Mouse (Mus musculus) fat pad, adult 2 months (tissue): ENCODE results near the gene Gjd2.

Source experiments
- DNase-seq: peaks from one replicate; pipeline ENCODE4 v3.0.0-alpha.2; 2011; ENCODE audit warnings: low read depth, low spot score; ENCODE audit errors: extremely low read depth

The Gjd2 gene

DNA sequence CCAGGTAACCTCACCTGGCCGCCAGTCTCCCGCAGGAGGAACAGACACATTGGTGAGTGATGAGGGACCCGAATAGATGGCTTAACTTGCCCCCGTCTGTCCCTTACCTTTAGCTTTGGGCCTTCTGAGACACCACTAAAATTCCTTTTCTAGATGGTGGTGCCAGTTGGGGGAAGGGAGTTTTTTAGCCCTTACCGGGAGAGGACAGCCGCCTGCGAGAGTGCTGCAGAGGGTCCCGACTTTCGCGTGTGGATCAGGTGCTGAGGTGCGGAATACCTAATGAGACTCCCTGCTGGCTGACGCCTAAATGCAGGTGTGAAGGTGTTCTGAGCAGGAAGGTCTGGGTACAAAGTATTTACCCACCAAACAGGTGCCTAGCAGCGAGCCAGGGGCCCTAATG lies 427 bp upstream of the Gjd2 start:
- no peak for DNase-seq

DNA sequence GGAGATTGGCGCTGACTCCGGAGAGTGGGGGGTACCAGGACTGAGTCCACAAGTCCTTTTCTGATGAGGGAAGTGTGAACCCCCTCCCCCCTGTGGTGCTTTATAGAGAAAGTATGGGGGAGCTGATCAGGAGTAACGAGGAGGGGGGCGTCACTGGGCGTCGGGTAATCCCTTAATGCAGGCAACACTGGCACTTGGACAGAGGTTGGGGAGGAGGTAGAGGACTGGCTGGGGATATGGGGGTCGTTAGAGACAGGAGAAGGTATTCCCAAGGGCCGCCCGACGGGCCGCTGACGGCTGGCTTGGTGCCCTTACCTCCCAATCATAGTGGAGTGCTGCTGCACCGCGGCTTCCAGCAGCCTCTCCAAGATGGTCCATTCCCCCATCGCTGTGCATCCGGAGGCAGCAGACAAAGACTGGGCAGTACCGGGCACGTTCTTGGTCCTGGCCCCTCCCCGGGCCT lies 639 bp downstream of the Gjd2 start:
- no peak for DNase-seq

DNA sequence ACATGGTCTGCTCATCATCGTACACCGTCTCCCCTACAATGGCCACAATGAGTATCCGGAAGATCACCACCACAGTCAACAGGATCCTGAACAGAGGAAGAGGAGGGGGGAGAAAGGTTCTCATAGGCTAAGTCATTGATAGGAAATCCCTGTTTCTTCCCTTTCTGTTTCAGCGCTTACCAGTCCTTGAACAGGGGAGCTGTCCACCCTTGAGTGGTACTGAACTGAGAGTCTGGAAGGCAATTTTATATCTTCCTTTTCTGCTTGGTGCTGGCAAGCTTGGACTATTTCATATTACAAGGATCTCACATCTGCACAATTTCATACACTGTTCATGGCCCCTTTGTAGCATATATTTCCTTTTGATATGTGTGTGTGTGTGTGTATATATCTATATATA lies 1.6 kb downstream of the Gjd2 start:
- no peak for DNase-seq

DNA sequence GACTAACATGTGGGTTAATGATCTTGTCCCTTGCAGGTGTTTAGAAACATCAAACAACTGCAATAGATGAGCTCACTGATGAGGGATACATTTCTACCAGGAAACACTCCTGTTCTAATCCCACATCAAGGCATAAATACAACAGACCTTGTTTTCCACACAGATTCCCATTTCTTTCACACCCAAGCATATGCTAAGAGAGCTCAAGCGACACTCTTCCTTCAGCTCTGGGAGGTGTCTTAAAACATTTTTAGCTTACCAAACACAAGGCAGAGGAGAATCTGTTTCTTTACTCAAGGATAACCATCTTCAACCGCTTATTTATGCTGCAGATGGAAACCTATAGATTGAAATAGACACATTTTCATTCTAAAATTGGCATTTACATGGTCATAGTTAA lies 5.1 kb downstream of the Gjd2 start:
- no peak for DNase-seq

DNA sequence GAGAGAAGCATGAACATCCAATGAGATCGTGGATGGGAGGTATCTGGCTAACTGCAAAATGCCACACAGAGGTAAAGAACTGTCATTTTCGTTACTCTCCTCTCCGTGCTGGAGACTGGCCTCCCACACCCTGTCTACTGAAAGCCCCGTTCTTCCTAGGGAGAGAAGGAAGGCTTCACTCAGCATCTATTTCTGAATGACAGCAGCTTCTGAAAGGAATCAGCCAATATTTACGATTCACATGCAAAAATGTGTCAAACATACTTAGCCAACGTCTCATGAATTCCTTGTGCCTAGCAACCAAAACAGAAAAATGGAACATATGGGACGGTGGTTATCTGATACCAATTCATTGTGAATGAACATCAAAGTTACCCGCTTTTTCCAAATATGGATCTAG lies 15.9 kb downstream of the Gjd2 start:
- DNase-seq: no peak

DNA sequence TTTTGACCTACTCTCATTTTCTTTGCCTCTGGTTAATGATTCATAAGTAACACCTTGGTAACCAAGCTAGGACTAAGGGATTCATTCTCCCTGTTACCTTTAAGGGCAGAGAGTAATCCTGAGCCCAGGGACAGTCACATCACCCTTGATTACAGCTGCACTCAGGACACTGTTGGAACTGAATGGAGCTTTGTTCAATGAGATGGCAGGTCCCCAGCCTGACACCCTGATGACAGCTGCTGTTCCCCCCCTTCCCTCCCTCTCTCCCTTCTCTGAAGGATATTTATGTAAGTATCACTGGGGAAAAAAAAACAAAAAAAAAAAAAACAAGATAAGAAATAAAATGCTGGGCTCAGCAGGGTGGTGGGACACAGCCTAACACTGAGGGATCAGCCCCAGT lies 16.5 kb downstream of the Gjd2 start:
- DNase-seq: no peak

DNA sequence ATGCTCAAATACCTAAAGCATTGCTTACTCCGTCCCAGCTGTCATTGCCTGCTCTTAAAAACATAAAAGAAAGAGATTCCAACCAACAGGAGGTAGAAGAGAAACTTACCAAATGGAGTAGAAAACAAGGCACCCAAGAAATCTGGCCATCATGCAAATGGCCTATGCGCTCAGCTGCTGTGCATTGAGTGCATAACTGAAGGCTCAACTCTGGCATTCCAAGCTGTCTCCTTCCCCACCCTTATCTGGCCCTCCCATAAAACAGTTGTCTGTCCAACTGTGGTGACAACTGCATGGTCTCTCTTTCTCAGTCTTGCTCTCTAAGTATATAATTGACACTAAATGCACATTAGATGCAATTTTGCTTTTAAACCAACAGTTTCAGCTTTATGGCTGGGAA lies 28.5 kb downstream of the Gjd2 start:
- DNase-seq: no peak

DNA sequence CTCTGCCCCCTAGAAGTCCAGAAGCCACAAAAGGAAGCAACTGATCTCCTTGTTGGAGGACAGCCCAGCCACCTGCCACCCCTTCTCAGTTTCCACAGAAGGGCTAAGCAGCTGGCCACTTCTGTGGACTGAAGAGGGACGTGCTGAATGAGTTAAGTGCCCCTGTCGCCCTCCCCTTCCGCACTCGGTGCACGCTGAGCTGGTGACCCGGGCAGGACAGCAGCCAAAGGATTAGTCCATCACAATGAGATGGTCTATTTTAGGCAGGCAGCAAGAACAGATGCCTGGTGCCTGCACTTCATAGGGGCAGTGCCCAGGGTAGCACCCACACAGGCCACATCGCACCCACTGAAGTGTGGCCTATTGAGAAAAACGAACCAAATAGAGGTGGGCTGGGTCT lies 32.8 kb downstream of the Gjd2 start:
- no peak for DNase-seq

DNA sequence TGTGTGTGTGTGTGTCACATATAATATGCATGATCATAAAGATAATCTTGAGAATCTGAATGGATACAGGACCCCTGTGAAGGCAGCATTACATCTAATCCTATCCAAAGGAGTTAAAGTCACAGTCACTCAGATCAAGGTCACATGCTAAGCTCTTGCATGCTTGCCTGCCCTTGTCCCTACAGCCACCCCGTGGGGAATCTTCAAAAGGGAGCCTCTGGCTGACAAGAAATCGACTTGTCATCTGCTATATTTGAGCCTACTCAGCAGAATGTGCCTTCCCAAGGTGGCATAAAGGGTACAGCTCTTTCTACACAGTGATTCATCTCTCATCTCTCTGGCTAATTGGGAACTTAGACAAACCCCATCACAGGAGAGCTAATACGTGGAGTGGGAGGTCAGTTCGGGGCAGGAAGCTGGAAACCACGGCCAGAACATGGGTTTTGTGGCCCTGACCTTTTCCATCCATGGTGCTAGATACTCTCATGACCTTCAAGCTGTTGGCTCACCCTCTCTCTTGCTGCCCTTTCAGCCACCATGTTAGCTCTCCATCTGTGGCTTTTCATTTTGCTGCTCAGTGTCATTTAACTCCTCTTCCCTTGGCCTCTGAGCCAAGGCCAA lies 35.2 kb downstream of the Gjd2 start:
- DNase-seq: no peak

DNA sequence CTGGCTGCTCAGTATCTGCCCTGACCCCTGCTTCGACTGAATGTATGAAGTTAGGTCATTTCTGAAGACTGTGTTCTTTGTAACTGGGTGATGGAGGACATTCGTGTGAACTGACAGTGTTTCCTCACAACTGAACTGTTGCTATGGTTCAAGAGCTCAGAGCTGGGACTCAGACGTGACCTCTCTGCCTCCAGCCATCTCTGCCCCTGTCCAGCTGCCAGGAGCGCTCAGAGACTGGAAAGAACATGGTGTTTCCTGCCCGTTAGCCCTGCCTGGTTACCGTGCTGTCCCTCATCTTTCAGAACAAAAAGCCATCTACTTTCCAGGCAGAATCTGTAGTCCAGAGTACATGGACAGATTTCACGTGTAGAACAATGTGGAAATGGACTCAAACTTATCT lies 39.5 kb downstream of the Gjd2 start:
- no peak for DNase-seq

DNA sequence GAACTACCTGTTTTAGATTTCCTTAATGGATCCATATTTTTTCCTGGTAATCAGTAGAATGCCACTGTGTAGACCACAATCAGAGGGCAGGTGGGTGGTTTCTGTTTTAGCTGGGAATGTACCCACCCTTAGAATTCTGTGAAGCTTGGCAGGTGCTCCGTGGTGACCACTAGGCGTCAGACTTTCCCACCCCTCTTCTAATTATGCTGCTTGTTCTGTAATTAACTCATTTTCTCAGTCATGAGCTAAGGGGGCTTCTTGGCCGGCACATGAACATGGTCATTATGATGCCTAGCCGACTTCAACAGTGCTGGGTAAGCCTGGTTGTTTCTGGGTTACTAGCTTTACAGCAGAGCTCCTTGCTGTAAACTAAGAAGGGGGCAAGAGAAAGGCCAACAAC lies 47.0 kb downstream of the Gjd2 start:
- DNase-seq: no peak
